Mouse (Mus musculus) testis, adult 2 months (tissue): Measurements from ENCODE around the gene Fscn2.

ENCODE experiments used
- CTCF ChIP-seq: fragments of 200-500 bp; IDR thresholded peaks from 2 replicates; pipeline ENCODE4 v1.5.1; 2012; ENCODE audit warnings: low read depth, mild to moderate bottlenecking, inconsistent platforms, low read length, moderate library complexity; ENCODE audit not compliant: control insufficient read depth, insufficient read depth, insufficient replicate concordance
- POLR2A ChIP-seq: fragments of 200-500 bp; IDR thresholded peaks from 2 replicates; pipeline ENCODE4 v1.6.1; 2012; ENCODE audit warnings: low read depth, mild to moderate bottlenecking, inconsistent platforms, low read length, moderate library complexity; ENCODE audit not compliant: control insufficient read depth

GRCm38 (mm10) chr11:120386632-120387031 is 25.3 kb downstream of the Fscn2 start:
- TF ChIP-seq CTCF (no peak), POLR2A (no peak)
